Mouse (Mus musculus): ENCODE measurements around the gene Rictor.

- TF ChIP-seq CTCF (IDR thresholded peaks at IDR 0.05; ENCODE audit: insufficient read depth, low read depth, low read length) (no peak), POLR2A (IDR thresholded peaks at IDR 0.05; ENCODE audit: insufficient read depth, low read depth, low read length) (no peak)
Measured at GRCm38 (mm10) chr15:6721802-6722201, 13.6 kb downstream of the Rictor start.

Data from olfactory bulb, adult 2 months (tissue).